Mouse (Mus musculus) ES-E14 (cell line): ENCODE results near the gene Fam205c. TPM values are rescaled to one million over a fixed set of nuclear protein-coding genes. Genes with fewer than 3 reads are reported as not detected.

Experiments
- DNase-seq: peaks from one replicate; pipeline ENCODE4 v3.0.0-alpha.2; 2013; ENCODE audit warnings: low read depth, low spot score
- H3K27ac ChIP-seq: 2 replicates; pipeline ENCODE4 v1.5.1; 2012; ENCODE audit warnings: low read depth, mild to moderate bottlenecking, low read length, moderate library complexity, mixed read lengths; ENCODE audit not compliant: poor library complexity, insufficient read depth, severe bottlenecking
- H3K36me3 ChIP-seq: 2 replicates; pipeline ENCODE4 v1.6.1; 2012; ENCODE audit warnings: mild to moderate bottlenecking, low read length, moderate library complexity, mixed read lengths; ENCODE audit not compliant: control insufficient read depth, poor library complexity, insufficient read depth, severe bottlenecking
- H3K4me1 ChIP-seq, 2 experiments: fragments of 150-350 bp in 1 of 2; sonication (generic) in 1 of 2; 2 replicates each; pipeline ENCODE4 v1.6.1; 2012; ENCODE audit warnings: low read length in 2 of 2, mild to moderate bottlenecking in 1 of 2, mixed read lengths in 1 of 2; ENCODE audit not compliant: control insufficient read depth in 2 of 2, insufficient read depth in 2 of 2, poor library complexity in 1 of 2
- H3K4me3 ChIP-seq, 2 experiments: fragments of 150-350 bp in 1 of 2; sonication (generic) in 1 of 2; 2 replicates each; pipeline ENCODE4 v1.5.1; 2012; ENCODE audit warnings: low read length in 2 of 2, low read depth in 1 of 2, mild to moderate bottlenecking in 1 of 2, mixed read lengths in 1 of 2; ENCODE audit not compliant: insufficient read depth in 1 of 2, poor library complexity in 1 of 2, severe bottlenecking in 1 of 2
- H3K9ac ChIP-seq: 2 replicates; pipeline ENCODE4 v1.6.1; 2012; ENCODE audit warnings: low read depth, mild to moderate bottlenecking, low read length, mixed read lengths; ENCODE audit not compliant: poor library complexity, insufficient read depth, severe bottlenecking
- H3K9me3 ChIP-seq: fragments of 150-350 bp; sonication (generic); 2 replicates; pipeline ENCODE4 v1.6.1; 2012; ENCODE audit warnings: low read depth, mild to moderate bottlenecking, low read length; ENCODE audit not compliant: control insufficient read depth, insufficient read depth
- CHD2 ChIP-seq: IDR thresholded peaks from 2 replicates; pipeline ENCODE4 v1.6.1; 2014; ENCODE audit warnings: mild to moderate bottlenecking, low read depth, low read length, inconsistent platforms
- HCFC1 ChIP-seq: IDR thresholded peaks from 2 replicates; pipeline ENCODE4 v1.6.1; 2012; ENCODE audit warnings: low read length, inconsistent platforms, borderline replicate concordance; ENCODE audit not compliant: insufficient read depth
- MAFK ChIP-seq: IDR thresholded peaks from 2 replicates; pipeline ENCODE4 v1.6.1; 2014; ENCODE audit warnings: mild to moderate bottlenecking, low read depth, low read length, inconsistent platforms; ENCODE audit not compliant: insufficient read depth
- ZC3H11A ChIP-seq: IDR thresholded peaks from 2 replicates; pipeline ENCODE4 v1.6.1; 2012; ENCODE audit warnings: low read depth, mild to moderate bottlenecking, inconsistent platforms, low read length, borderline replicate concordance
- ZNF384 ChIP-seq: IDR thresholded peaks from 2 replicates; pipeline ENCODE4 v1.6.1; 2012; ENCODE audit warnings: low read depth, low read length, inconsistent platforms
- in situ Hi-C, 2 experiments: fragments of 600-800 bp; cut with MboI; formaldehyde crosslinking; loops; one replicate each; pipeline ENCODE4 v1.15.1; 2025; ENCODE audit warnings: low sequenced_read_pairs in 2 of 2, inconsistent platforms in 1 of 2; ENCODE audit not compliant: unreplicated experiment in 2 of 2
- total RNA-seq: library from RNA; depleted of rRNA; stranded (reverse); fragments of 300-350 nt; gene quantifications from 2 replicates; pipeline ENCODE4 v1.2.3, GENCODE M21; 2012

Gene Fam205c
- total RNA-seq, 1 experiment, result not detected

- DNase-seq, result no peak
- Histone ChIP-seq H3K27ac (no peak overlapping the region), H3K4me3 (no peak overlapping the region), H3K4me1 (peaks cover 0 to 6% of the 10 kb centered on the region in 2 experiments; a peak in 2 of 4 replicates), H3K36me3 (no peaks in the 10 kb centered on the region), H3K9ac (no peak overlapping the region), H3K9me3 (no peaks in the 10 kb centered on the region)
- no peak for TF ChIP-seq MAFK
- TF ChIP-seq CHD2, result no peak
- TF ChIP-seq ZNF384, result no peak
- TF ChIP-seq ZC3H11A, result no peak
- TF ChIP-seq HCFC1, result no peak
- in situ Hi-C loops, result no loop called here
Observed at GRCm38 (mm10) chr4:42900878-42901277, 26.8 kb upstream of the Fam205c start.

GRCm38 (mm10) chr4:42898914-42899313, 24.9 kb upstream of the Fam205c start:
- H3K36me3 ChIP-seq, result no peaks in the 10 kb centered on the region
- in situ Hi-C loops, result no loop called here
- H3K4me1 ChIP-seq, result peaks cover 0 to 6% of the 10 kb centered on the region in 2 experiments; a peak in 2 of 4 replicates
- no peaks in the 10 kb centered on the region for H3K9me3 ChIP-seq
- no peak for DNase-seq
- TF ChIP-seq CHD2, result no peak
- no peak for TF ChIP-seq HCFC1
- TF ChIP-seq MAFK, result no peak
- TF ChIP-seq ZC3H11A, result no peak
- TF ChIP-seq ZNF384, result no peak
- no peak overlapping the region for H3K27ac ChIP-seq
- H3K9ac ChIP-seq, result no peak overlapping the region
- no peak overlapping the region for H3K4me3 ChIP-seq

- Histone ChIP-seq H3K9ac (no peak overlapping the region), H3K9me3 (no peaks in the 10 kb centered on the region), H3K36me3 (no peaks in the 10 kb centered on the region), H3K4me1 (peaks cover 0 to 6% of the 10 kb centered on the region in 2 experiments; a peak in 2 of 4 replicates), H3K27ac (no peak overlapping the region), H3K4me3 (no peak overlapping the region)
- in situ Hi-C loops, result no loop called here
- no peak for TF ChIP-seq ZNF384
- TF ChIP-seq ZC3H11A, result no peak
- TF ChIP-seq HCFC1, result no peak
- TF ChIP-seq MAFK, result no peak
- TF ChIP-seq CHD2, result no peak
- DNase-seq, result no peak
Observed at GRCm38 (mm10) chr4:42895118-42895517, 21.1 kb upstream of the Fam205c start.

- no peak overlapping the region for H3K4me3 ChIP-seq
- H3K9ac ChIP-seq, result no peak overlapping the region
- no peaks in the 10 kb centered on the region for H3K9me3 ChIP-seq
- no peaks in the 10 kb centered on the region for H3K36me3 ChIP-seq
- no peak for DNase-seq
- in situ Hi-C loops, result no loop called here
- TF ChIP-seq MAFK, result no peak
- no peak for TF ChIP-seq ZNF384
- H3K4me1 ChIP-seq, result no peaks in the 10 kb centered on the region
- H3K27ac ChIP-seq, result no peak overlapping the region
Observed at GRCm38 (mm10) chr4:42891176-42891575, 17.1 kb upstream of the Fam205c start.

- no peaks in the 10 kb centered on the region for H3K4me1 ChIP-seq
- H3K9me3 ChIP-seq, result no peaks in the 10 kb centered on the region
- no peak overlapping the region for H3K27ac ChIP-seq
- in situ Hi-C loops, result no loop called here
- no peak overlapping the region for H3K9ac ChIP-seq
- no peak for DNase-seq
- H3K4me3 ChIP-seq, result no peak overlapping the region
- TF ChIP-seq ZNF384, result no peak
- no peak for TF ChIP-seq HCFC1
- no peak for TF ChIP-seq CHD2
- TF ChIP-seq ZC3H11A, result no peak
- TF ChIP-seq MAFK, result no peak
- H3K36me3 ChIP-seq, result no peaks in the 10 kb centered on the region
Observed at GRCm38 (mm10) chr4:42888806-42889205, 14.8 kb upstream of the Fam205c start.
